Mouse (Mus musculus) neural tube, embryonic 12.5 days (tissue): ENCODE data around the gene Cbr2. TPM values are rescaled to one million over a fixed set of nuclear protein-coding genes. Genes with fewer than 3 reads are reported as not detected.

Experiments used
- ATAC-seq: fragments of 200-750 bp; cut with Nextera tagmentation; 2 replicates; pipeline ENCODE4 v1.8.0; 2017; ENCODE audit warnings: low read depth, mild to moderate bottlenecking, moderate TSS enrichment, moderate library complexity; ENCODE audit not compliant: low FRiP score
- H3K27ac ChIP-seq: fragments of 300-500 bp; sonication (generic); 2 replicates; pipeline ENCODE4 v1.5.1; 2016
- H3K27me3 ChIP-seq: fragments of 300-500 bp; sonication (generic); replicated peaks from 2 replicates; pipeline ENCODE4 v1.6.1; 2016; ENCODE audit warnings: mild to moderate bottlenecking
- H3K36me3 ChIP-seq: fragments of 300-500 bp; sonication (generic); 2 replicates; pipeline ENCODE4 v1.6.1; 2016; ENCODE audit warnings: mild to moderate bottlenecking
- H3K4me1 ChIP-seq: fragments of 300-500 bp; sonication (generic); 2 replicates; pipeline ENCODE4 v1.6.1; 2016
- H3K4me2 ChIP-seq: fragments of 300-500 bp; sonication (generic); replicated peaks from 2 replicates; pipeline ENCODE4 v1.6.1; 2016; ENCODE audit warnings: mild to moderate bottlenecking
- H3K4me3 ChIP-seq: fragments of 300-500 bp; sonication (generic); 2 replicates; pipeline ENCODE4 v1.5.1; 2016
- H3K9ac ChIP-seq: fragments of 300-500 bp; sonication (generic); 2 replicates; pipeline ENCODE4 v1.6.1; 2016; ENCODE audit warnings: mild to moderate bottlenecking
- H3K9me3 ChIP-seq: fragments of 300-500 bp; sonication (generic); 2 replicates; pipeline ENCODE4 v1.6.1; 2016; ENCODE audit warnings: mild to moderate bottlenecking
- WGBS: fragments of 180-500 bp; shearing (Covaris S2); methylation state at CpG from one replicate; pipeline ENCODE4 v1.1.7; 2016; 5-methylcytosine and 5-hydroxymethylcytosine counted together
- polyA plus RNA-seq: library from polyadenylated mRNA; unstranded; fragments of >200 nt; fragmentation: Nextera tagmentation; extraction: Ambion mirVana; gene quantifications from 2 replicates; pipeline ENCODE4 v1.2.1, GENCODE M21; 2016

Gene Cbr2
- polyA plus RNA-seq, 1 experiment from 2014 or later: 1.6 TPM

GRCm38 (mm10) chr11:120728530-120729240, 3.2 kb downstream of the Cbr2 start:
- H3K4me1 ChIP-seq: peaks cover 16% of the 10 kb centered on the region
- 62% methylated on average over 11 of the region's 11 CpGs for WGBS
- H3K4me2 ChIP-seq: peak overlapping the region; percentile 47
- no peaks in the 10 kb centered on the region for H3K36me3 ChIP-seq
- H3K4me3 ChIP-seq: 0 out of 2 replicates have a peak overlapping the region, but pooled peaks have one; percentile 7
- no peak overlapping the region for H3K9ac ChIP-seq
- no peak overlapping the region for H3K27ac ChIP-seq
- H3K27me3 ChIP-seq: peaks cover 8% of the 10 kb centered on the region; the same call in 1 of the 2 replicates
- ATAC-seq: no peak
- no peaks in the 10 kb centered on the region for H3K9me3 ChIP-seq

- Histone ChIP-seq H3K36me3 (peaks cover 5% of the 10 kb centered on the region; the same call in 1 of the 2 replicates), H3K9me3 (no peaks in the 10 kb centered on the region), H3K4me1 (peaks cover 16% of the 10 kb centered on the region), H3K27ac (no peak overlapping the region), H3K4me2 (peak overlapping the region; percentile 92), H3K9ac (no peak overlapping the region), H3K27me3 (peaks cover 12% of the 10 kb centered on the region; the same call in 1 of the 2 replicates), H3K4me3 (no peak overlapping the region)
- no peak for ATAC-seq
- 63% methylated on average over 12 of the region's 12 CpGs for WGBS
These were observed 4.3 kb downstream of the Cbr2 start for GRCm38 (mm10) chr11:120727564-120727963.

- Histone ChIP-seq H3K9ac (peak within 1 kb of the TSS; percentile 63), H3K4me1 (peaks cover 18% of the 10 kb centered on the region), H3K36me3 (peaks cover 5% of the 10 kb centered on the region; the same call in 1 of the 2 replicates), H3K4me2 (peak within 1 kb of the TSS; percentile 92), H3K4me3 (peak within 1 kb of the TSS; percentile 53), H3K27ac (no peak within 1 kb of the TSS), H3K9me3 (no peaks in the 10 kb centered on the region), H3K27me3 (peaks cover 17% of the 10 kb centered on the region; the same call in 1 of the 2 replicates)
- peak; percentile 77 for ATAC-seq
- under 1% methylated on average over 14 of the region's 14 CpGs for WGBS
These were observed 4.8 kb downstream of the Cbr2 start, which contains the start of gene Dcxr for GRCm38 (mm10) chr11:120727169-120727527. Gene Dcxr (minus strand): TSS chr11:120727281.

DNA sequence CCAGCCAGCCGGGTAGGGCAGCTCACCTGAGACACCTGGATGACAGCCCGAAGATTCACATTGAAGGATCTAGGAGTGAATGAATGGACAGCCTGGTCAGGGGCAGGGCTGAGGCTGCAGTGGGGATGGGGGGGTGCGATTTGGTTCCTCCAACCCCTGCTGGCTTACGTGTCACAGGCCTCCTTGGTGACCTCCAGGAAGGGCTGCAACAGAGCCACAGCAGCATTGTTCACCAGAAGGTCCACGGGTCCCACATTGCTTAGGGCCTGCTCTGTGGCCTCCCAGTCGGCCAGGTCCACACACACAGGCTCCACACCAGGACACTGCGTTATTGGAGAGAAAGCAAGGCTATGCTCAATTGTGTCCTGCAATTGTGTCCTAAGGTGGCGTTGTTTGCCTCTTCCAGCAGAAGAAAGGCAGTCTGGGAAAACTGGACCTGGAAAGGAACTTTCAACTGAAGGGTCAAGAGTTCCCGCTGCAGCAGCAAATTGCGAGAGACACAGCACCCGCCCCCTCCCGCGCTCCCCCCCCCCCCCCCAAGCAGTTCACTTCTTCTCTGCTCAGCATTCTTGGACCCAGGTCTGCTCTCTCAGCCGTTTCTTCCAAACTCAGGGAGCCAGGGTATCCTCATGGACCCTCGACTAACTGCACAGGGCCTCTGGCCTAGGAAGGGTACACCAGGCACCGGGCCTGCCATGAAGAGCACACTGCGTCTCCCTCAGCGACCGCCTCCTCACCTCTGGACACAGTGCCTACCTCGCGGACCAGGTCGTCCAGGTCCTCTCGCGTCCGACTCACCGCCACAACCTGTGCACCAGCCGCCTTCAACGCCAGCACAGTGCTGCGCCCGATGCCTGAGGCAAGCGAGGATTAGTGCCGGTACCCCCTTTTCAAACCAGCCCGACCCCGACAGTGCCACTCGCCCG, 5.4 kb downstream of the Cbr2 start:
- Histone ChIP-seq H3K4me1 (peaks cover 23% of the 10 kb centered on the region), H3K4me2 (peak overlapping the region; percentile 92), H3K27ac (no peak overlapping the region), H3K27me3 (peaks cover 22% of the 10 kb centered on the region; the same call in 1 of the 2 replicates), H3K36me3 (peaks cover 5% of the 10 kb centered on the region; the same call in 1 of the 2 replicates), H3K4me3 (peak overlapping the region; percentile 53), H3K9ac (peak overlapping the region; percentile 63), H3K9me3 (no peaks in the 10 kb centered on the region)
- WGBS: 16% methylated on average over 36 of the region's 36 CpGs
- peak; percentile 43 for ATAC-seq

DNA sequence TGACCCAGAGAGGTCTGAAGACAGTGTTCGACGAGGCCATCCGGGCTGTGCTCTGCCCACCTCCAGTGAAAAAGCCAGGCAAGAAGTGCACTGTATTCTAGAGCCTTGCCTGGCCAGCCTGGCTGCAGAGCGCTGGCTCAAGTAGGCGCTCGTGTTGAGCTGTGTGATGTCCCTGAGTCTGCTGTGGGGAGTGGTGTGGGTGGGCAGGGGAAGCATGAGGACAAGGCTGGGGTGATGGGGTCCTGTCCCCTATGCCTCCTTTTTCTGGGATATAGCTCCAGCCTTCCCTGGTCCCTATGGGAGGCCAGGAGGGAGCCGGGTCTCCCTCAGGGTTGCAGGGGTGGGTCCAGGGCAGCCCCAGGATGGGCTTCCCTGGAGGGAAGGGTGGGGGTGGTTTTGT, 8.4 kb downstream of the Cbr2 start:
- Histone ChIP-seq H3K27me3 (peaks cover 18% of the 10 kb centered on the region; the same call in 1 of the 2 replicates), H3K27ac (no peak overlapping the region), H3K36me3 (peaks cover 22% of the 10 kb centered on the region), H3K9ac (0 out of 2 replicates have a peak overlapping the region, but pooled peaks have one; percentile 4), H3K4me3 (no peak overlapping the region), H3K4me1 (peaks cover 26% of the 10 kb centered on the region), H3K9me3 (no peaks in the 10 kb centered on the region), H3K4me2 (no peak overlapping the region)
- ATAC-seq: no peak
- 84% methylated on average over 7 of the region's 7 CpGs for WGBS

DNA sequence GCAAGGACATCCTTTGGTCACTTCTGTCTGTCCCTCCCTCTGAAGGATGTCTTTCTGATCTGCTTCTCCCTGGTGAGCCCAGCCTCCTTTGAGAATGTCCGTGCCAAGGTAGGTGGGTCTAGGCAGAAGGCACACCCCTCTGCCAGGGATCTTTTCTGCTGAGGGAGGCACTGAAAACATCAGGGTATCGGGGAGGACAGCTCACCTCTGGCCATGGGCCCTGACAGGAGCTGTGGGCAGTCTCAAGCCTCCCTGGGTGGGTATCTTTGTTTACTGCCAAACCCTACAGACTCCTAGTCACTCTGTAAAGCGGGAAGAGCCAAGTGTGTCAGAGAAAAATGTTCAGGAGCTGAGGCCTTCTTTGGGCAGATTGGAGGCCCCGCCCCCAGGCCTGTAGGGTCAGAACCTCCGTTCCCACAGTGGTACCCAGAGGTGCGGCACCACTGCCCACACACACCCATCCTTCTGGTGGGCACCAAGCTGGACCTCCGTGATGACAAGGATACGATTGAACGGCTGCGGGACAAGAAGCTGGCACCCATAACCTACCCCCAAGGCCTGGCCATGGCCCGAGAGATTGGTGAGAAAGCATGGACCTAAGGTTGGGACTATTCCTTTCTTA, 9.0 kb downstream of the Cbr2 start:
- Histone ChIP-seq H3K4me1 (peaks cover 26% of the 10 kb centered on the region), H3K27me3 (peaks cover 17% of the 10 kb centered on the region; the same call in 1 of the 2 replicates), H3K9me3 (no peaks in the 10 kb centered on the region), H3K27ac (no peak overlapping the region), H3K4me3 (no peak overlapping the region), H3K36me3 (peaks cover 28% of the 10 kb centered on the region), H3K9ac (0 out of 2 replicates have a peak overlapping the region, but pooled peaks have one; percentile 4), H3K4me2 (peak overlapping the region; percentile 99)
- no peak for ATAC-seq
- 86% methylated on average over 11 of the region's 11 CpGs for WGBS

DNA sequence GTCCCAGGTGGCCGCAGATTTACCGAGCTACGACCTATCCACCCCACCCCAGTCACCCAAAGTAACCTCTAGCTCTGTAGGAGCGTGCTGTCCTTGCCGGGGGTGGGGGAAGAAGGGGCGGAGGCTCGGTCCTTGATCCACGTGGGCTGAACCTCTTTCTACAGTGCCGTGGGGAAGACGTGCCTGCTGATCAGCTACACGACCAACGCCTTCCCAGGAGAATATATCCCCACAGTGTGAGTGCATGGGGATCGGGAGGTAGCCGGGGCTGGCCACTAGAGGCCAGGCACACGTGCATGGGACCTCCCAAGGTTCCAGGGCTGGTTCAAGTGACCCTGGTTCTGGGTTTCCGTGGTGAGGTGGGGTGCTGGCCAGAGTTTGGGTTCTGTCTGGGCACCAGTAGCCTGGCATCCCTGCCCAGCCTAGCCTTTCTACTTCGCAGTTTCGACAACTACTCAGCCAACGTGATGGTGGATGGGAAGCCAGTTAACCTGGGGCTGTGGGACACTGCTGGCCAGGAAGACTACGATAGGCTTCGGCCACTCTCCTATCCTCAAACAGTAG, 9.8 kb downstream of the Cbr2 start:
- Histone ChIP-seq H3K27me3 (peaks cover 17% of the 10 kb centered on the region; the same call in 1 of the 2 replicates), H3K27ac (no peak overlapping the region), H3K9me3 (no peaks in the 10 kb centered on the region), H3K4me2 (peak overlapping the region; percentile 99), H3K4me3 (peak overlapping the region; percentile 67), H3K9ac (peak overlapping the region; percentile 87), H3K4me1 (peaks cover 26% of the 10 kb centered on the region), H3K36me3 (peaks cover 36% of the 10 kb centered on the region)
- 19% methylated on average over 21 of the region's 21 CpGs for WGBS
- ATAC-seq: no peak

- H3K4me2 ChIP-seq: peak within 1 kb of the TSS; percentile 99
- no peak within 1 kb of the TSS for H3K27ac ChIP-seq
- WGBS: 1% methylated on average over 84 of the region's 90 CpGs
- peak within 1 kb of the TSS; percentile 87 for H3K9ac ChIP-seq
- ATAC-seq: peak; percentile 87
- peaks cover 18% of the 10 kb centered on the region for H3K4me1 ChIP-seq
- no peaks in the 10 kb centered on the region for H3K9me3 ChIP-seq
- peaks cover 40% of the 10 kb centered on the region for H3K36me3 ChIP-seq
- peak within 1 kb of the TSS; percentile 67 for H3K4me3 ChIP-seq
- peaks cover 17% of the 10 kb centered on the region; the same call in 1 of the 2 replicates for H3K27me3 ChIP-seq
These were observed 10.5 kb downstream of the Cbr2 start, which contains the start of gene Rac3 for GRCm38 (mm10) chr11:120721124-120722066. Gene Rac3 (plus strand): TSS chr11:120721470.

DNA sequence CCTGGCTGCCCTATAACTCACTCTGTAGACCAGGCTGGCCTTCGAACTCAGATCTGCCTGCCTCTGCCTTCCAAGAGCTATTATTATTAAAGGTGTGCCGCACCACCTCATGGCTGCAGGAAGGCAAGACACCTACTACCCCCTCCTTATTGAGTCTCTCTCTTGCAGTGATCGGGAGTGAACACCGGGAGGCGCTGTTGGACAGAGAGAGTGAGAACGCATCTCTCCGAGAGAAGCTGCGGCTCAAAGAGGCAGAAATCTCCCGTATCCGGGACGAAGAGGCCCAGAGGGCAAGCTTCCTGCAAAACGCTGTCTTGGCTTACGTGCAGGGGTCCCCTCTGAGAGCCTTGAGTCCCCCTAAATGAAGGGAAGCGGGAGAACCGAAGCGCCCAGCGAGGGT, 11.5 kb downstream of the Cbr2 start:
- H3K27ac ChIP-seq: no peak overlapping the region
- H3K9me3 ChIP-seq: no peaks in the 10 kb centered on the region
- 12% methylated on average over 17 of the region's 17 CpGs for WGBS
- peaks cover 40% of the 10 kb centered on the region for H3K36me3 ChIP-seq
- peak; percentile 17; the same call in 1 of the 2 replicates for ATAC-seq
- peak overlapping the region; percentile 67 for H3K4me3 ChIP-seq
- H3K27me3 ChIP-seq: peaks cover 13% of the 10 kb centered on the region; the same call in 1 of the 2 replicates
- H3K4me2 ChIP-seq: peak overlapping the region; percentile 99
- peak overlapping the region; percentile 87; the same call in 1 of the 2 replicates for H3K9ac ChIP-seq
- H3K4me1 ChIP-seq: peaks cover 17% of the 10 kb centered on the region

DNA sequence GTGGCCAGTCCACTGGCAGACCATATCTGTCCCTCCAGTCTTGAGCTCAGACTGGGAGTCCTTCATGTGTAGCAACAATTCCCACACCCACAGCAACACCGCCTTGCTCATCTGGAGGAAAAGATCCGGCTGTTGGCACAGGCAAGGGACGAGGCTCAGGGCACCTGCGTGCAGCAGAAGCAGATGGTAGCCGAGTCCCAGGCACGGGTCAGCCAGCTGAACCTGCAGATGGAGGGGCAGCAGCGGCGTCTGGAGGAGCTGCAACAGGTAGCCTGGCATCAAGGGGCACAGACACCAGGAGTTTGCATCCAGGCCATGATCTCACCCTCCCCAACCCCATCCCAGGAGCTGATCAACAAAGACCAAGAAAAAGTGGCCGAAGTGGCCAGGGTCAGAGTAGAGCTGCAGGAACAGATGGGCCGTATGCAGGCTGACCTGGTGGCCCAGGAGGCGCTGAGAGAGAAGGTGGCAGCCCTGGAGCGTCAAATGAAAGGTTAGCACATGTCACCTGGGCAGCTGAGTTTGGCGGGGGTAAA, 12.0 kb downstream of the Cbr2 start:
- no peak for ATAC-seq
- Histone ChIP-seq H3K27me3 (peaks cover 13% of the 10 kb centered on the region; the same call in 1 of the 2 replicates), H3K36me3 (peaks cover 40% of the 10 kb centered on the region), H3K4me1 (peaks cover 22% of the 10 kb centered on the region), H3K9me3 (no peaks in the 10 kb centered on the region), H3K9ac (no peak overlapping the region), H3K4me2 (peak overlapping the region; percentile 99; the same call in 1 of the 2 replicates), H3K4me3 (no peak overlapping the region), H3K27ac (no peak overlapping the region)
- WGBS: 91% methylated on average over 13 of the region's 13 CpGs
